Mouse (Mus musculus) kidney, adult 2 months (tissue): ENCODE measurements around the gene Mecom.

Experiments
- CTCF ChIP-seq: fragments of 200-500 bp; conservative IDR thresholded peaks from 2 replicates; pipeline ENCODE4 v1.5.1; 2011; ENCODE audit warnings: low read depth, mild to moderate bottlenecking, control low read depth, low read length, moderate library complexity, mixed read lengths; ENCODE audit not compliant: insufficient read depth, insufficient read length
- POLR2A ChIP-seq: fragments of 200-500 bp; IDR thresholded peaks from one replicate; pipeline ENCODE4 v1.6.1; 2011; ENCODE audit warnings: low read depth, low read length, control low read depth

DNA sequence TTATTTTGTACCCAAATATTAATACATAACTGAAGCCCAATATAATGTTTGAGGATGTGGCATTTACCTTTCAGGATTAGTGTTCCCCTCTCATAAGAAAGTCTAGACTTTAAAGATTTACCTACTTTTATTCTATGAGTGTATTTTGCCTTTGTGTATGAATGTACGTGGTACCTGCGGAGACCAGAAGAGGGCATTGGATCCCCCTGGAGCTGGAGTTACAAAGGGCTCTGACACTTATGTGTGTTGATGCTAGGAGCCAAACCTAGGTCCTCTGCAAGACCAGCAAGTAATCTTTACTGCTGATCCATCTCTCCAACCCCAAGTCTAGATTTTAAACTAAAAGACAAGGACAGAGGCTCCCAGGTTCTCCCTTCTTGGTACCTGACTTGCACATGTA, 86.0 kb downstream of the Mecom start:
- TF ChIP-seq CTCF (no peak), POLR2A (no peak)
